Mouse (Mus musculus) lung, postnatal 36 days (tissue): ENCODE measurements at regions not wholly inside any gene's neighbourhood (a gene's known extent, or its start where the extent isn't known, plus 50 kb on each side); places are given as distances from the start of the nearest gene placed in this dataset.

ENCODE experiments used
- DNase-seq: peaks from one replicate; pipeline ENCODE4 v3.0.0; 2022; ENCODE audit warnings: mixed read lengths

DNA sequence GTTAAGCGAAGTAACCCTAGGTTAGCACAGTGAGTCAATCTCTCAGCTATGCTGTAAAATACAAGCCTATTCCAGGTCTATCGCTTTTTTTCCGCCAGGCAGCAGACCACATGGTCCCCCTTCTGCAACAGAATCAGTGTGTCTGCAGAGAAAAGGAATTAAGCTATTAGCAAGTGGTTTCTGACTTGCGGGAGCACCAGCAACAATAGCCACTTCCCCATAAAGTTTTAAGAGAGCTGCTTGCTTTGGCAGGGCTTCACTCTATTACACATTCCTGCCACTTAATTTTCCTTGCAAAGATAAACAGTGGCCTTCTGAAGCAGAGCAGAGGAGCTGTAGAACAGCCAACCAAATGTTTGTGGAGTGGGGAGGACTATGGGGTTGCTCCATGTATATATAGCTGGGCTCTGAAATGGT, 59.8 kb upstream of the Osmr start:
- peak; percentile 74 for DNase-seq

DNA sequence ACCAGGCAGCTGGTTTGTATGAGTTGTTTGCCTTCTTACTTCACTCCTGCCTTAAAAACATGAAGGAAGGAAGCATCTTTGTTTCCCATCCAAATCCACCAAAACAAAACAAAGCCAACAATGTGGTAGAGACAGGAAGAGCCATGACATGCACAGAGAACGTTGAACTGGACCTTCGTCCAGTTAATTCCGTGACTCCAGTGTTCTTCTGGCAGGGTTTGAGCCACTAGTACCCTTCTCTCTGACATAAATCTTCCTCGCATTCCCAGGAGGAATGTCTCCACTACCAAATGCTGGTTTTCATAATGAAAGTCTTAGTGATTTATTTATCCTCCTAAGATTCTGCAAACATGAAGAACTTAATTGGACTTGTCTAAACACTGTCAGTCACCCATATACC, 66.7 kb upstream of the Osmr start:
- DNase-seq, result no peak

DNA sequence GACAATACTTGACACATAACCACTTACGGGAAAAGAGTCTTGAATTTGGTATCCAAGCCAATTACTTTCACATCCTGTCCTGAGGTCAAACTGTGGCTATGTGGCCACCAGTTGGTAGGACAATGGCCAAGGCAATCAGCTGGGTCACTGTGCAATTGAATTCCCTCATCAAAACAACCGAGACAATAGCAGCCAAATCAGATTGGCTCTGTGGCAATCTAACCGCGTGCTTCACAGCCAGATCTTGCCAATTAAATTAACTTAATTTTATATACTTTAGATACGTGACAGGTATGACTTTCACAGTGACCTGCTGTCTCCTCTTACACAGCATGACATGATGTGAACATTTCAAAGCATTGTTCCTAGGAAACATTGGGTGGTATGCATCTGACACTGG, 74.5 kb upstream of the Osmr start:
- peak; percentile 34 for DNase-seq

DNA sequence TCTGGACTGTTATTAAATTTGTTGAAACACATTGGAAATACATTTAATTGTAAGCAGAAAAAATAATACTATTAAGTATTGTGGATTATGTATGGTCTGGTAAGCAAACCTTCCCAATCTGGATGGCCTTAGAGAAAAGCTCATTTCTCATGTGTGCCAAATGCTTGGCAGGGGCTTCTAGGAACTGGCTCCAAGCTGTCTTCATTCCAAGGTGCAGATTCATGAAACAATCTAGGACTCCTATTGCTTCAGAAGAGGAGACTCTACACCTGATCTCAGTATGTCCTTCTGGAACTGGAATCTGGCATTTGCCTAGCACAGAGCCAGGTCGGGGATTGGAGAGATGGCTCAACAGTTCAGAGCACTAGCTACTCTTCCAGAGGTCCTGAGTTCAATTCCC, 74.9 kb upstream of the Osmr start:
- DNase-seq, result no peak

DNA sequence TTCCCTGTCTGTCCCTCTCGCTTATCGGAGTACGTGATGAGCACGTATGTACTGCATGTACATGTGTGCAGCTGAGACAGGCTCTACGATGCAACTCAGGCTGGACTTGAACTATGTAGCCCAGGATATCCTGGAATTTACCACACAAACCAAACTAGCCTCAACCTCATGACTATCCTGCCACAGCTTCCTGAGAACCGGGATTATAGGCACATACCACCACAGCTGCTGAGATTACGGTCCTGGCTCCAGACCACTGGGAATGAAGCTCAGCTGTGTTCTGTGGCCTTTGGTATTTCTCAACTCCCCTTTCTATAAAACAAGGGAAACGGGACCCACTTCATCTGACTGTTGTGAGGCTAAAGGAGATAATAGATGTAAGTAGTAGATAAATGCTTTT, 75.7 kb upstream of the Osmr start:
- DNase-seq, result no peak

DNA sequence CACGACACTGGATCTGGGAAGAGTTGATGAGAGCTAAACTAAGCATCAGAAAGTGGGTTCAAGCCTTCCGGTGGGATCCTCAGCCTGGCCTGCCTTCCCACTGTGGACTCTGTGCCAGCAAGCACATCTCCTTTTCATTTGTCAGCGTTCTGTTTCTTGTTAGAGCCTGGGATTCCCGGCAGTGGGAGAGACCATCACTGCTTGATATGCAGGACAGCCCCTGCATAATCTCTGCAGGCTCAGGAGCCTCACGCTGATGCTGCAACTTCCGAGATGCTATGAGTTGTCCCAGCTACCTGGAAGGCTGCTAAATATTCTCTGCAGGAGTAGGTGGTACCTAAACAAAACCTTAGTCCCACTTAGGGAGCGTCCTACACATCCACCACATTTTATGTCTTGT, 78.8 kb upstream of the Osmr start:
- DNase-seq, result no peak

DNA sequence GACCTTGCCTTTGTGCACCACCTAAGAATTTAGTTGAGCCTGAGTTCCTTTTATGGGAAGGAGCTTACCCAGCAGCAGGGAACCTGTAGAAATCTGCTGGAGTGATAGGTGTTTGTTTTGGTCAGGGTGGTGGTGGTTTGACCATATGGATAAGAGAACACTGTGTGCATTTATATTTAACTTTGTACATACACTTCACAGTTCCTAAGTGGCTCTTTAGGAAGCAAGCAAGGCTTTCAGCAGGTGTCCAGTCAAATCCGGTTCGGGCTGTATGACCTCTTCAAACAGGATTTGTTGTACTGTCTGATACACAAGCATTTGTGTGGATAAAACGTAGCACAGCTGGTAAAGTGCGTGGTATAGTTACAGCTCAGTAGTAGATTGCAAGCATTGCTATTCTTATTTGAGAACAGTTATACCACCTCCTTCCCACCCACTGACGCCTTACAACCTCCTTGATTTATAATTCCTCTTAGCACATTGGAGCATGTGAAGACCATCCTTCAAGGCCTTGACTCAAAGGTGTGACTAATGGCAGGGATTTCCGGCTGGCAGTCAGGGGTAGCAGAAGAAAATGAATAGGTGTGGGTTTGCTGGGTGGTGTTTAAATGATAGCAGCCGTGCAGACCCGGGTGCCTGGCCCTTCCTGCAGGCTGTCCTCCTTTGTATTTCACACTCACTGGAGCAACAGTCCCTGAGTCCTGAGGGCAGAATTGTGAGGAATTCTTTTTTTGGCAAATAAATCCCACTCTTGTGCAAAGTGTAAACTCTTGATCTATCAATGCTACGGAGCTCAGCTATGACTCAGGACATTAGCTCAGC, 79.4 kb upstream of the Osmr start:
- DNase-seq, result peak; percentile 61

DNA sequence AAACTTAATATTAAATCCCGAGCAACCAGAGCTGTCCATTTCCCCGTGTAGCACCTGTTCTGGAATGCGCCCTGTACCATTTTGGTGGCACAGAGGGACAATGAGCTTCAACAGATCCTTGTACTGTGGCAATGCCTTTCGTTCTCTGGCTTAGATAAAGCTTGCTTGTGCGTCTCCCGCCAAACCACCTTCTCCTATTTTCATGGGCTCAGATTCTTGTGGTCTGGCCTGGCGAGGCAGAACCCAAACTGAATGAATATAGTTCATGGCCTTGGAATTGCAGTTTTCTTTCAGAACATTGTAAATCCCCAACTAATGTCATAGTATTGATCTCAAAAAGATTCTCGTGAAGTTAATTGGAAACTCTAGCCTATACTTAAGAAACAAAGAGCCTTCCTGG, 85.1 kb upstream of the Osmr start:
- no peak for DNase-seq

DNA sequence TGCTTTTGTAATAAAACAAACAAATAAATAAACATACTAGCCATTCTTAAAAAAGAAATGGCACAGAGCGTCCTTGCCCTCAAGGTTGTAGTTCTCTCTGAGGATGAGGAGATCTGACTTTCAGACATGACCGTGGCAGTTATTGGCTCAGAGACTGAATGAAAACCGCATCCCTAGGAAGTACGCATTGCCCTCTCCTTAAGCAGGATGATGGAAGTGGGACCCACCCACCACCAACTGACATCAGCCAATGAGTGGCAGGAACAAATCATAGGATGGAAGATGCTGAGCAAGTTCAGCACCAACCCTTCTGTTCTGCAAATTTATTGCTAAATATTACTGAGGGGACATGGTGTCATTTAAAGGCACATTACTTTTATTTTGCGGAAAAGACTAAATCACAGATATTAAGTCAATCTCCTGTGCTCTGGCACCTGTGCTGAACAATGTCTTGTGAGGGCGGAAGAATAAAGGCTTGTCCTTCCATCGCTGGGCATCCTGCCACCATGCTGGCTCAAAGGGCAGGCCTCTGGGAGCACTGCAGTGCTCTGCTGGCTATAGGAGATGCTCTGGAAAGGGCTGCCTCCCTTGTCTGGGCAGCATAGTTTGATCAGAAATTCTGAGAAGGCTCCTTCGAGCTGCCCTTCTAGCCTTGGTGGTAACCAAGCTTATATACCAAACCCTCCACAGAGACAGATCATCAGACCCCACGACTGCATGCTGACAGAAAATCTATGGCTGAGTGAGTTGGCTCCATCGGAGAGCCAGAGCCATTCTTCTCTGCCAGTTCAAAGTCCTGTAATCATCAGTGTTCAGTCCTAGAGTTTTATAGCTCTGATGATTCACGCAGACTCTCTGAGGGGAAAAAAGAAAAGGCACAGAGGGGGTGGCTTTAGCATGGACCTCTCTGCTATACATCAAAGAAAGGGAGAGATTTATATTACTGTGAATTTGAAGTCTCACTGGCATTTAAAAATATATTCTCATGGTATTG, 86.3 kb upstream of the Osmr start:
- DNase-seq, result no peak

DNA sequence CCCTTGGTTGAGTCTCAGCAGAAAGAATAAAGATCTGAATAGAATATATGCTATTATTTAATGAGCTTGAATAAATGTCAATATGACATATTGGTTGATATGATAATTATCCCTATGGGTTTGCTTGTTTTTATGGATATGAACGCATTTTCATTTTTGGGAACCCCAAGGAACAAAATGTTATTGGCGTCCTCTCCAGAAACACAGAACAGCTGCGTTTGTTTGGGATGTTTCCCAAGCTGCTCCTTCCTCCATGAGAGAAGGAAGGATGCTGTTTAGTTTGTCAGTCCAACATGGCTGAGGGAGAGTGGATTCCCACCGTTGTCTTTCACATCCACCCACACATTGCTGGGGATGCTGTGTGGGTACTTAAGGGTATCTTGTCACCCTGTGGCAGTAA, 89.9 kb upstream of the Osmr start:
- peak; percentile 32 for DNase-seq

DNA sequence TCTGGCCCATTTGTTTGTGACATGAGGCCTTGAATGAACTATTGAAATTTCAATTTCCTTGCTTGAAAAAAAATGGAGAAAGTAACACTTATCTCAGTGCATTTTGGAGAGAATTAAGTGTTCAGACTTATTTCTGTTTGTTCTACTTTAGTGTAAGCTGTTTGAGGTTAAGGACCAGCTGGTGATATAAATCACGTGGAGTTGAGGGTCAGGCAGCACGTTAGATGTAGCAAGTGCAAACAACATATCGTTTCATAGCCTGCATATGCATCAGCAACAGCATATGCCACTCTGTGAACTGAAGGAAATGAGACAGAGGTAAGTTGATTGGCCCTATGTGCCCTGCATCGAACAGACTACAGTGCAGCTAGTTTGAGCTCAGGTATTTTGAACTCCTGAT, 90.7 kb upstream of the Osmr start:
- DNase-seq, result peak; percentile 40

DNA sequence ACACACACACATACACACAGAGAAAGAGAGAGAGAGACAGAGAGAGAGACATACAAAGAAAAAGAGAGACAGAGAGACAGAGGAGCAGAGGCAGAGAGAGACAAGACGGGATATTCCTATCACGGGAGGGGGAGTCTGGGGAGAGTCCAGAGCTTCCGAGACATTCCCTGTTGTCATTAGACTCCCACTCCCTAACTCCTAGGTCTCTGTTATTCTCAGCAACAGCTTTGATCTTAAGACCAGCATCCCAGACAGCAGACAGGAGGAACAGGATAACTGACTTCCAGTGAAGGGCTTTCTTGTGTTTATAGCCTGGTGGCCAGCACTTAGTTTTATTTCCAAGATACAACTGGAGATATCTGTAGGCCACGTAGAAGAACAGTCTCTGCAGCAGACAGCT, 99.6 kb upstream of the Osmr start:
- no peak for DNase-seq

DNA sequence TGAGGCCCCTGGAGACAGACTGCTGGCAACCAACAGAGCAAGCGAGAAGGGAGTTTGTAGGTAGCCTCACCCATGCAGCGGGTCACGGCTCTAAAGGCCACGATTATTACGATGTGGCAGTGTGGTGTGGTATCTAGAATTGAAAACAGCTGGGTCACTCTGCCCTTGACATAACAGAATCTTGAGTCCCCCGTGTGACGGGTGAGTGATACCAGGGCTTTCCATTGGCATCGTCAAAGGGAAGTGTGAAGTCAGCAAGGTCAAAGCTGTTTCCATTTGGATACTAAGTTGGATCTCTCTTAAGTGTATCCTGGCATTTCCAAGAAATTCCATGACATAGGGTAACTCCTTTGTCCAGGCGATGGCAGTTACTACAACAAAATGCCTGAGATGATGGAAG, 106.7 kb upstream of the Osmr start:
- DNase-seq, result no peak

DNA sequence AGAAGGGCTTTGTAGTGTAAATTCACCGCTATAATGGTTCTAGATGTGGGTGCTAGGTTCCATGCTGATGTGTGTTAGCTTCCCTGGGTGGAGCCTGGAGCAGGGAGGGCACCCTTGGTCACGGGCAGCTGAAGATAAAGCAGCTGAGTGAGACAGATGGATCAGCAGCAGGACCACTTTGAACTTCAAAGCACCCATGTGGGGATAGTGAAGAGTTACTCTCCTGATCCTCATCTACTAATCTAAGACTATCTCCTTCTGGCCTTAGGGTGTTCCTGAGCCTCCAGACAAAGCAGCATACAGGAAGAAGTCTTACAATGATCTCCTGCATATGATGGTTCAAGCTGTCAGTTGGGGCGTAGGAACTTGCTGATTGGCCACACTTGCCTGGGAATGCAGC, 107.1 kb upstream of the Lifr start:
- no peak for DNase-seq

DNA sequence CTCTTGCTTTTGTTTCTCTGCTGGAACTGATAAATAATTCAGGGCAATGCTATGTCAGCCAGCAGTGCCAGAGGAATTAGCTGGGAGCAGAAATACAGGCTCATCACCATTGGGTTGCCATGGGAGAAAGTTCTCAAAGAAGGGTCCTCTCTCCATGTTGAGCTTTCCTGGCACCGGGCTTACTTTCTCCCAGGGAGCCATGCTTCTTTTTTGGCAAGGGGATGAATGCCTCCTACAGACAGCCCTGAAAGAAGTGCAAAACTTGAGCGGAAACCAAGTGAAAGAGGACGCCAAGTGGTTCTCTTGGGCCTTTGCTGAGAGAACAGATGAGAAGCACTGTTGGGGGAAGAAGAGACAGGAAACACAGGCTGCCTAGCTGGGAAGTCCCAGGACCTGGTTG, 102.2 kb upstream of the Lifr start:
- DNase-seq, result peak; percentile 19

DNA sequence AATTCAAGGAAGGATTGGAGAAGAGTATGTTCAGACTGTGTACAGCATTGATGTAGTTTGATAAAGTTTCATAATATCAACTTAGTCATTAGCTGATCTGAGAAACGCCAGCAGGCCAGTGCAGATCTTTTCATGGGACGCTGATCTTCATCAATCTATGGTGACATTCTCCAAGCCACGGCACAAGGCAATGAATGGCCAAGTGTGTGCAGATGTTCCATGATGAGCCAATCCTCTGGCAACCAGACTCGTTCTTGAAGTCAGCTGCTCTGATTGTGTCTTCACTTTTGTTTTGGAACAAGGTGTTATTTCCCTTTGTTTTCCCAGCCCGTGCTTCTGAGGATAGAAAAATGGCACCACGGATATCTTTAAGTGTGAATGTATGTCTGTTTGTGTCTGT, 101.3 kb upstream of the Lifr start:
- DNase-seq, result peak; percentile 43

DNA sequence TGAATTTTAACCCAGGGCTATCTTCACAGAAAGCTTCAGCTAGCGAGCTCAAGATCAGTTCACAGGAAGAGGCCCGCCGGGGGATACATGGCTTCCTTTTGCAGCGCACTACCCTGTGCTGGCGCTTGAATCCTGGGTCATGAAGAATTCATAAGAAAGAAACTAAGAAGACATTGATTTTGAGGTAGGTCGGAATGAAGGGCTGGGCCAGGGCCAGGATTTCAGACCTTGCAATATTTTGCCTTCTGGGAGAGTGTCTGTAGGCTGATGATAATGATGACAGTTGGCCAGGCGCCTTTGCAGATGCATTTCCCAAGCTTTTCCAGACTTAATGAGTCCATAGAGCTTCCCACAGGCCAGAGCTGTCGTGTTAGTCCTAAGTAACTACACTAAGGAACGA, 97.2 kb upstream of the Lifr start:
- DNase-seq, result no peak

DNA sequence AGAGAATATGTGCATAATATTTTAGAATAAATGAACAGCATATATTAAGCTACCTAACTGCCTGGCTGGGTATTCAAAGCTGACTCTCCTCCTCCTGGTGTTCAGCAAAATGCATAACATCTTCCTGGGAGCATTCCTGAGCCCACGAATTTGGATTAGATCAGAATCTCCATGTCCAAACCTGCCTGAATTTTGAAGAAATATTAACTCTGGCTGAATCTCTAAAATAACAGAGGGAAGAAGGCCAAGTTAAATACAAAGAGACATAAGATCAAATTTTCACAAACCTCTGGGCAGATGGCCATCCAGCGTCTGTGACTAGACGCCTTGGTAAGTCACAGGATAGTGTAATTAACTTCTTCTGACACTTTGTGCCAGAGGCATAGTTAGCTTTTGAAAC, 95.2 kb upstream of the Lifr start:
- no peak for DNase-seq

DNA sequence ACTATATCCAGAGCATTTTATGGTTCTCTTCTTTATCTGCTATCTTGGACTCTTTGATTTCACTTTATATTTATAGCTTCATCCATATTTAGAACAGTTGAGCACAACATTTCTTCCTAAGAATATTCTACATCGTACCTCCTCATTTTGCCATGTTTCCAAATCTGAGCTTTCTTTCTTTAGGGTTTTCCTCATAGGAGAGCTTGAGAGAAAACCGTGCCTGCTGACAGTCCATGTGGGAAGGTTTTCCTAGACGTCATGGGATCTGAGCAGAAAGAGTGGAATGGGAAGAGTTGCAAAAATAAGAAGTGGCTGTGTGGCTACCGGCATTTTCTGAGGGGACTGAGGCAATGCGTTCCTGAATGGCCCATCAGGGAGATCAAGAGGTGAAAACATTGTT, 92.5 kb upstream of the Lifr start:
- DNase-seq, result no peak

DNA sequence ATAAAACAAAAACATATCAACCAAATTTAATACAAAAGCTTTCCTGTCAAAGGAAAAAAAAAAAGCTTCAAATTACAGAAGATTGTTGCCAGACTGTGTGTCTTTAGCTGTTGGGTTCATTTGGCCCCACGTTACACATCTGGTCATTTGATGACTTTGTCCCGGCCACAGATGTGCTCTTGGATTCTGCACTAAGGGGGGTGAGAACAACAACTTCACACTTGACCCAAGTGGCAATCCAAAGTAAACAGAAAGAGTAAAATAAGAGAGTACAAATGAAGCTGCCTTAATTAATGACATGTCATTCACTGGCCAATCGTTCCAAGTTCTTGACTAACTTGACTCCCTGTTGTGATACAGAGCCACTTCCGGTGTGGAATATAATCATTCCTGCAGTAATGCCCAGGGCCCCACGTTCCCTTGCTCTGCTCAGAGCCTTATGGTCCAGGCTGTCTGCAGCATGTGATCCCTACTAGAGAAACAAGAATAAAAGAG, 91.8 kb upstream of the Lifr start:
- DNase-seq, result no peak

DNA sequence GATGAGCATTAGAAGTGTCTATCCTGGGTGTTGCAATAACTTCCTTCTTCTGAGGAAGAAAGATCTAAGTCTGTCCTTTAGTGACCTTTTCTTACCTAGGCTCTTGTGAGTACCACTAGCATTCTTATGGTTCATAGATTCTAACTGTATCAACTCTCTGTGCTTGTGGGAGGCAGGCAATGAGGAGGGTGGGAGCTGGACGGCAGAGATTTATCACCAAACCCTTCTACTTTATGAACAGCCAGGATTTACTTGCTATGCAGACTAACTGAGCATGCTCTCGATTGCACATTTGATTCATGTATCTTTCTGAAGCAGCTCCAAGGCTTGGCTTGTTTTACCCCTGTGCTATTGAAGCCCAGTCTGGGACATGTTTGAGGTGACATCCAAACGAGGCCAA, 90.7 kb upstream of the Lifr start:
- DNase-seq, result no peak

DNA sequence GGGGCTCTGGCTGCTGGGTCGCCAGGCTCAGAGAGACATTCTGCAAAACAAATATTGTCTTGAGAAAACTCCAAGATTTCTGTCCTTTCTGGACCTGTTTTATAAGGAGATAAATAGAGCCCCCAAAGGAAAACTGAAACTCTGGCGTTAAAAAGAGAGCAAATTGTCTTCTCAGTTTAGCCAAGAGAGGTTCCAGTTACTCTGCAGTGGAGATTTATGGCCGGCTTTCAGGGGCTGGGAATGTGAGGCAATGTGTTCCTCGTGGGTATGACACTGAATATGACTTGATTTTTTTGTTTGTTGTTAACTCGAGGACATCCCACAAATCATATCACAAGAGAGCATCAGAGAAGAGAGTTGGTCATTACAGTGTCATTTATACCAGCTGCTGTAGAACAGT, 88.2 kb upstream of the Lifr start:
- DNase-seq, result no peak

DNA sequence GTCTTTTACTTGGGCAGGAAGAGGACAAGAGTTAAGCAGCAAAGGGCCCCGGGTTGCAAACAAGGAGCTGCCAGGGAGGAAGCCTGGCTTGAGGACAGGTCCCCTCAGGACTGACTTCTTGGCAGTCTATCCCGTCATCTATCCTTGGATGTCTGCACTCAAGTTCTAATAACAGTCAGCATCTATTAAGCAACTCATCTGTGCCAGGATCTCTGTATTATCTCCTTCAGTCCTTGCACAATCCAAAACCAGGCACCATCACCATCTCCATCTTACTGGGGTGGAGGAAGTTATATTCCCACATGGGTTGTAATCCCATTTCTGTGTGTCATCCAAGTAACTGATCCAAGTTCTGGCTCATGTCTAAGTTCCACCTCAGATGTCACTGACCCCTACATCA, 87.1 kb upstream of the Lifr start:
- no peak for DNase-seq

DNA sequence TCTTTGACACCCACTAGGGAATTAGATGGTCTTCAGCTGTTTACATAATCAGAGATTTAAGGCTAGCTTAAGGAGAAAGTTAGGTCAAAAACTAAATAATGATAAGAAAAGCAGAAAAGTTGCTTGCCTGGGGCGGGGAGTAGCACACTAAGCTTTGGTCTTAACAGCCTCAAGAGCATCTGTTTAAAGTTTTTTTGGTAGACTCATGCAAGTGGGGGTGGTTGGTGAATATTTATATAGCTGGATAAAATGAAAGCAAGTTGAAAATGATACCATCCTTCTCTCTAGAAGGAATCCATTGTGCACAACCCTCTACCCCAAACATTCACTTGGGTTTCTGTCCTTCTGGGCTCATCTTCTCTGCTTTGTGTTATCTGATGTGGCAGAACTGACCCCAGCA, 85.3 kb upstream of the Lifr start:
- DNase-seq, result no peak
